Mouse (Mus musculus) gastrocnemius, postnatal 14 days (tissue): ENCODE measurements around the gene Shisa9. TPM values are rescaled to one million over a fixed set of nuclear protein-coding genes. Genes with fewer than 3 reads are reported as not detected.

Experiments
- DNase-seq: peaks from one replicate; pipeline ENCODE4 v3.0.0; 2021; ENCODE audit warnings: mixed read lengths
- intact Hi-C: fragments of 180-260 bp; cut with DNase I; formaldehyde crosslinking; loops from one replicate; pipeline ENCODE4 v1.15.1; 2025; ENCODE audit warnings: low total_unique reads
- total RNA-seq, 2 experiments: library from RNA; stranded (reverse); gene quantifications; 2 replicates each; pipeline ENCODE4 v1.2.3; 2021

Shisa9 gene
- total RNA-seq, 2 experiments from 2014 or later = not detected

DNA sequence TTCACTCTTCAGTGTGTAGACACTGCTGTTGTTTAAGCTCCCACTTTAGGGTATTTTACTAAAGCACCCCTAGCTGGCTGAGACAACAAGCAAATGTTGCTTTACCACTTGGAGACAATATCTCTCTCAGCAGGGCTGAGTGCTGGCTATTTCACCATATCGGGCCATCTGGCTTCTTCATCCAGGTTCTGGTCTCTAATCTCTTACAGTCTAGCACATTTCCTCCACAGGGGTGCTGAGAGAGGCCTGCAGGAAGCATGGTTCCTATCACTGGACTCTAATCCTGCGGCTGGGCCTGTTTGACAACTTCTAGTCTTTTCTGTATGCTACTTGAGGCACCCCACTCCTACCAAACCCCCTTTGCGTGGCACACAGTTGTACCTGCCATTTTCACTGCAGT lies 51.7 kb downstream of the Shisa9 start:
- intact Hi-C loops = no loop called here

DNA sequence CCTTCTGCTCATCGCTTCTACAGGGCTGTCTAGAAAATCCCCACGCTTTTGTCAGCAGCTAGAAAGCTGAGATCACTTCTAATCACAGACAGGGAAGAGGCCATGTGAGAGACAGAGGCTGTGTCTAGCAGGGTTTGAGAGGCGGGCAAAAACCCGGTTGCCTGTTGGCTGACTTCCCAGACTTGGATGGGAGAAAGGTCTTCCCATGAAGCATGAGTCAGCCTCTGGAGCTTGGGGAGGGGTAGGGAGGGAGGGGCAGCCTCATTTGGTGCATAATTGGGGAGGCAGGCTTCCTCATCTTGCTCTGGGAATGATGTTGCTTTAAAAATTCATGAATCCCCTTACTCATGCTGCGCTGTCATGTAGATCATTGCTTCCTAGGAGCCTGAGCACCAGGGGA lies 57.0 kb downstream of the Shisa9 start:
- peak; percentile 46 for DNase-seq
- intact Hi-C loops = no loop called here

More for the DNA sequence above, 51.7 kb downstream of the Shisa9 start:
- DNase-seq = no peak

DNA sequence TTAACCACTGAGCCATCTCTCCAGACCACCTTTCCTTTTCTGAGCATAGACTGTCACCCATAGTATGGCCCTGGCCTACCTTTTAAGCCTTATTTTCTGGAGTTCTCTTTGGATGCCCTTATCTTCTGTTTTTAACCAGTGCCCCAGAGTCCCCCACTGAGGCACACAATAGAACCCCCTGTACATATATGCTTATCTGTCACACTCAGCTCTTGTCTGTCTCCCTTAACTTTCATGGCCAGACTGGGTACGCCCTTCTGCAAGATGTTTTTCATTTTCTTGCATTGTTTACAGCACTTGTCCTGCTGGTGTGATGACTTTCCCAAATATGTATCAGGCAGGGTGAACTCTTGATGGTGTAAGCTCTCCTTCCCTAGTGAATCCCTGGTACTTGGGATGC lies 68.1 kb downstream of the Shisa9 start:
- intact Hi-C loops = no loop called here
- DNase-seq = no peak

DNA sequence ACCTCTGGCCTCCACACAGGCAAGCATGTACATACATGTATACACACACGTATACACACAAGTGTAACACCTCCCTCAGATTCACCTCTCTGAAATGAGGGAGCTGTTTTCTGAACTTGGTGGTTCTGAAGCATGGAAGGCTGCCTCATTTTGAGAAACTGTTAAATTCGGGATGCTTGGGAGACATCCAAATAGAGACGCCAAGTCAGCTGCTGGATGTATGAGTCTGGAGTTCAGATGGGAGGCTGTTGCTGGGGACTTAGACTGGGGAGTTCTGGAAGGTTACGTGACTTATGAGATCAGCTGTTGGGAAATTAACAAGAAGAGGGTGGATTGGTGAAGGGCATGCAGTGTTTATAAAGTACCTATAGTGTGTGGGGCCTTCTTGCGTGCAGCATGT lies 88.7 kb downstream of the Shisa9 start:
- no peak for DNase-seq
- intact Hi-C loops = no loop called here

DNA sequence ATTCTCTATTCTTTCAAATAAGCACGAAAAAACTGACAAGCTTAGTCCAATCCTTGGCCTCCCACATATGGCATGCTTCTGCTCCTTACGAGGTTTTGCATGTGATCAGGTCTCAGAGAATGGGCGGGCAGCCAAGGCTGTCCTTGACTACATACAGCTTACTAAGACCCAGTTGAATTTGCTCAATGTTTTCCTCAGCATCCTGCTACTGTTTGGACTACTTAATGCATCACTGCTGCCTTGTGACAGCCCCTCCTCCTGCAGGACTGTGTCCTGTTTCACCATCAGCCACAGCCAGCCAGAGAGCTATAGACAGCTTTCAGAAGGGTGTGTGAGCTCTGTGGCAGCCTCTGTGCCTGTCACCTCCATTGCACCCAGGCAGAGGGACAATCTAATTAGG lies 92.4 kb downstream of the Shisa9 start:
- intact Hi-C loops = no loop called here
- DNase-seq = no peak

DNA sequence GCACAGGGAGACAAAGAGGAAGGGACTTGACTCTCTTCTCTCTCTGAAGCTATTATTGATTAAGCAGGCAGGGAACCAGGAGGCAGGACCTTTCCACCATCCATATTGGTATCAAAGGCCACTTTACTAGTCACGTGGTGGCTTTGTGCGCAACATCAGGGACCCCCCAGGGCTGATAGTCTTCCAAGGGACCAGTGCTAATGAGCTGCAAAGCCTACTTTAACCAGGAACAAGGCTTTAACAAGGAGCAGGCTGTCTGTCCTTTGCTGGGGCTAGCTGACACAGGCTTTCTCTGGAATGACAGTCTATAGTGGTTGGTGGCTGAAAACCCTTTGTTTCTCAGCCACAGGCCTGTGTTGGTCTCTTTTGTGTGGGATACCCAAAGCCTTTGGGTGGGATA lies 92.8 kb downstream of the Shisa9 start:
- intact Hi-C loops = no loop called here
- DNase-seq = no peak

DNA sequence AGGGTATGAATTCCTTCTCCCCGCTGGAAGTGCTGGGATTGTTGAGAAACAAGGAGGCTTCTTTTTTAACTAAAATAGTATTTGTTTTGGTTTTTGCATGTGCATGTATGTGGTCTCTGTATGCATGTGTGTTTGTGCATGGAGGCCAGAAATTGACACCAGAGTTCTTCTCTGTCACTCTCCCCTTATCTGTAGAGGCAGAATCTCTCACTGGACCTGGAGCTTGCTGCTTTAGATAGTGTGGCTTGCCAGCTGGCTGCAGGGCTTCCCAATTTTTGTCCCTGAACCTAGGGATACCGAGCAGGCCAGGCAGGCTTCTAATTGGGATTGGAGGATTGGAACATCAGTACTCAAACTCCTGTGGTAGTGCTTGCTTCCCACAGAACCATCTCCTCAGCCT lies 99.2 kb downstream of the Shisa9 start:
- no peak for DNase-seq
- intact Hi-C loops = no loop called here

DNA sequence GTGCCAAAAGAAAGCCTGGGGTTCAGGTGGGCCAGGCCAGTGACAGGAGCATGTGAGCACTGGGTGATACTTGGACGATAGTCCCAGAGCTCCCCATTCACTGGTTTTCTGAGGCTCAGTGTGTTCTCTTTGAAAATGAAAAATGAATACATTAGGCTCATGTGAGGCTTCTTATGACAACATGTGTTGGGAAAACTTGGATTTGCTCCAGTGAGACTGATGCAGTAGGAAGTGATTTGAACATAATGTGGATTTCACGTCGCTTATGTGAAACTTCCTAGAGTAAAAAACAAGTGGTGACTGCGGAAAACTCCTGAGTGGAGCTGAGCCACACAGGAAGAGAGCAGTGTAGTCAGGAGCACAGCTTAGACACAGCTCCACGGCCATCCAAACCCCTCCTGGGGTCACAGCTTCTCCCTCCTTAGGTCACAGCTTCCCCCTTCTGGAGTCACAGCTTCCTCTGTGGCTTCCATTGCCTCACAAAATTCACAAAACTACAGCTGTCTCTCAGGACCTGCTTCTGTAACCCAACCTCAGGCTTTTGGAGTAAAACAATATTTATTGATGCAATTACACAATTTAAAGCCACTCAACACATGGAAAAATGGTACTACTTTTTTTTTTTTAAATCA lies 106.8 kb downstream of the Shisa9 start:
- DNase-seq = no peak
- intact Hi-C loops = no loop called here

DNA sequence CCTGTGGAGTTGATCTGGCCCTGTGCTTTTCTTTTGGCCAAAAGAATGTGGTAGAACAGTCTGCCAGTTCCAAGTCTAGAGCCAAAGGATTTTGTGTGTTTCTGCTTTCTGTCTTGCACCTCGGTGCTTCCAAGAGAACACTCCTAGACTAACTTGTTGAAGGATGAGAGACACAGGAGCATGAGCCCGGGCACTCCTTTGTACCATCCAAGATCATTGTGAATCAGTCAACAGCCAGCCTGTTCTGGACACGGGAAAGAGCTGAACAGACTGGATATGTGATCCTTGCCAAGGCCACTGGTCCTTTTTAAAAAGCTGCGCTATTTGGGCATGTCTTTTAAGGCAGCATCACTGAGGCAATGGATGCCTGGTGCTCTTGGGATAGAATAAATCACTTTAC lies 109.3 kb downstream of the Shisa9 start:
- intact Hi-C loops = no loop called here
- no peak for DNase-seq

DNA sequence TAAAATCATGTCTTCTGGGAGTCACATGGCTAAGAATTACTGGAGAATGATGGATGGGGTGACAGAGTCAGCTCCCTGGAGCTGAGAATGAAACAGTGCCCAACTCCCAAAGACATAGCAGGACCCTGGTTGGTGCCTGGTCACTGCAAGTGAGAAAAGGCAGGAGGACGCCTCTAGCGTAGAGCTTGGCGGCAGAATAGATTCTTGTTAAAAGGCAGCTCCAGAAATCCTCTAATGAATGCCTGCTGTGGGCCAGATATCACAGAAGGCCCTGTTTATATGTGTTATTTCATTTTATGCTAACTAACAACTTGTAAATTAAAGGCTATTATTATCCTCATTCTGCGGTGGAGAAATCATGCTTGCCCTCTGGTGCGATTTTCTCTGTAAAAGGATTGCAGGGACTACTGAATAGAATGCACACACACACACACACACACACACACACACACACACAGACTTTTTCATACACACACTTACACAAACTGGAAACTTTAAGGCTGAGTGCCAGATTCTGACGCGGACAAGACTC lies 110.9 kb downstream of the Shisa9 start:
- intact Hi-C loops = no loop called here
- DNase-seq = no peak

DNA sequence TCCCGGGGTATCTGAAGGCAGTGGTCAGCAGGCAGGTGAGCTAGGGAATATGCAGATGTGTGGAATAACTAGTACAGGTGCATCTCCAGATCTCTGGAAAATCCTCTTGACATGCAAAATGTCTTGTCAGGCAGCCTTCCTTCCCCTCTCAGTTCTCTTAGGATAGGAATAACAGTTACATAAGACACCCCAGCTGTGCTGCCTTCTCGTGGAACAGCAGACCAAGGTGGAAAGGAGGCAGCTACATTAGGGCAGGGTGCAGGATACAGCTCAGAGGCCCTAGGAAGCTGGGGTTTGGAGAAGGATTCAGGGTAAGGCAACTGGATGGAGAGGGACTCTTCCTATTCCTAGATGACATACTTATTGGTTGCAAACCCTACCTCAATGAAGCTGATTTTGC lies 111.5 kb downstream of the Shisa9 start:
- intact Hi-C loops = no loop called here
- no peak for DNase-seq

DNA sequence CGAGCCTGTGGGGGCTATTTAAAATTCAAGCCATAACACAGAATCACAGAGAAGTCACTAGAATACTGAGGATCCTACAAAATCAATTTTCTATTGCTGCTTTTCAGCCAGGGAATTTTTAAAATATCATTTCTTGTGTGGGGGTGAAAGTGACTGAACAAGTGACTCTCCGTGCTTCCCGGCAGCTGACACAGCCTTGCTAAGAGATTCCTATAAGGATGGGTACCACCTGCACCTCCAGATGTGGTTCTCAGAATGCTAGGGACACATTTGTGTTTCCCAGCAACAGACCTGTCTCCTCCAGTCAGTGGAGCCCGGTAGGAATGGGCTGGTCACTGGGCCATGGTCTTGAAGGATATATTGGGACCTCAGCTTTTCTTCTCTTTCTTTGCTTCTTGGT lies 124.5 kb downstream of the Shisa9 start:
- intact Hi-C loops = no loop called here
- no peak for DNase-seq

DNA sequence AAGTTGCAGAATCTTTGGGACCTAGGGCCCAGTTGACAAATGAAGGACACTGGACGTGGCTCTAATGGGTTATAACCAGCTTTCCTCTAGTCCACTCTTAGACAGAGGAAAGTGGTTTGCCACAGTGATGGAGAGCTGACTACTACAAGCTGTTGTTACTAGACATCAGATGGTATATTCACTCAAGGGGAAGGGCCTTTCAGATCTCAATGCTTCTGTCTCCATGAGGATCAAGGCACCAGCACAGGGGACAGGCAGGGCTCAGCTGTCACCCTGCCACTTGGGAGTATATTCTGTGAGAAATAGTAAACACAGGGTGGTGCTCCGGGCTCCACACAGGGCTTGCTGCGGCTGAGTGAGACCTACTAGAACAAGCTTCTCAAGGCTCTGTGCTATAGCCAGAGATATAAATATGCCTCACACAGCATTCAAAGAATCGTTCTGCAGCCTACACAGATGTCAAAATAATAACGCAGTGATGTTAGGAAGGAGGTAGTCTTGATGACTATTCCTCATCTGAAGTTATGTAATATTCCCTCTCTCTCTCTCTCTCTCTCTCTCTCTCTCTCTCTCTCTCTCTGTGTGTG lies 127.0 kb downstream of the Shisa9 start:
- intact Hi-C loops = no loop called here
- DNase-seq = no peak

DNA sequence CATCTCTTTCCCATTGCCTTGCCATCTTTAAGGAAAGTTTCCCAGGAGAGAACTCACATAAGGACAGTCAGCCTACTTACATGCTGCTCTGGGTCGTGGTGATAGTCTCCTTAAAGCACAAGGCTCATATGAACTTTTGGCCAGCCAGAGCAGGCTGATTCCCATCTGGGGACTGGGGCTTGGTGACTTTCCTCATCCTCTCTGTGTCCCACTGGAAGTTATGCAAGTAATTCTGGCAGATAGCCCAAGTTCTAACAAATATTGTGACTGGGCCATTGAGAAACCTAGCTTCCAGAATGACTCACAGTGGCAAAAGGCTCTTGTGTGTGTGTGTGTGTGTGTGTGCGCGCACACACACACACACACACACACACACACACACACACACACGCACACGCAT lies 130.5 kb downstream of the Shisa9 start:
- peak; percentile 8 for DNase-seq
- intact Hi-C loops = no loop called here

DNA sequence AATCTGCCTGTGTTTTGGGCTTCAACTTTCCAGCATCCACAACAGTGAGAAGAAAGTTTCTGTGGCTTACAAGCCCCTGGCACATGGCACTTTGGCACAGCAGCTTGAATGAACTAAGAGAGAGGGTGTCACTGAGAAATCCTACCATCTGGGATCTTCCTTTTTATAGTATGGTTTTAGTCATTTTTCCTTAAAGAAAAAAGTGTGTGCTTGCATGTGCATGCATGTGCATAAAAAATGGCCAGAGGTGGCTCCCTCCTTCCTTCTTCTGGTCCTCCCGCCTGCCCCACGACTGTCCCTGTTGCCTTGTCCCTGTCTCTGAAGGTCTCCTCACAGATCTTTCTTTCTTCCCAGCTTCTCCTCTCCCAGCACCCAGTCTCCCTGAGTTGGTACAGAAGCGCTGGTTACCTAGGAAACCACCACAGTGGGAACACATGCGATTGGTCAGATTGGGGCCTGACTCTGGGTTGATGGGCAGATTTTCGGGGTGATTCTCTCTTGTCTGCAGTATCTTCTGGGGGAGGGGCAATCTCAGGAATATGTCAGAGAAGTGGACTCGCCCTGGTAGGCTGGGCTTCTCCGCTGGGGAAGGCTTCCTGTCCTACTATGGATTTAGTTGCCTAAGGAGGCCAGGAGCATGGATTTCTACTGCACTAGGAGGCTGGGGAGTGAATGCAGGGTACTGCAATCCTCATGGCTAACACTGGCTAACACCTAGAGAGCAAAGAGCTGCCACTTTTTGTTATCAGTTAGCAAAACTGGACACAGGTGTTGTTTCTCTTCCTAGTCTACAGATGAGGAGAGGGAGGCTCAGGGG lies 131.3 kb downstream of the Shisa9 start:
- no peak for DNase-seq
- intact Hi-C loops = no loop called here

DNA sequence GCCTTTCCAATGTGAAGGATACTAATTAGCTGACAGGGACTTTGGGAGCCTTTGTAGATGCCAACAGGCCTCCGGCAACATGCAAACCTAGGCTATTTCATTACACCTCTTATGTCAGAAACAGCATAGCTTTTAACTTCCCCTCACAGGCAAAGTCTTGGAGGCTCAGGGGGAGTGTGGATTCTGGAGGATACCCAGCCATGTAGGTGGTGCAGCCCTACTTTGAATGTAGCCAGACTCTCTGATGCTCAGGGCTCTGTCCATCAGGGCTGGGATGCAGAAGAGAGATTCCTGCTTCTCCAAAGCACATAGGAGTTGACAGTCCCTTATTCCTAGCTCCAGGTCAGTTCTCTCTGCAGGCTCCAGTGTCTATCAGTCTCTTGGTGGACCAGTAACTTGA lies 133.0 kb downstream of the Shisa9 start:
- no peak for DNase-seq
- intact Hi-C loops = no loop called here

DNA sequence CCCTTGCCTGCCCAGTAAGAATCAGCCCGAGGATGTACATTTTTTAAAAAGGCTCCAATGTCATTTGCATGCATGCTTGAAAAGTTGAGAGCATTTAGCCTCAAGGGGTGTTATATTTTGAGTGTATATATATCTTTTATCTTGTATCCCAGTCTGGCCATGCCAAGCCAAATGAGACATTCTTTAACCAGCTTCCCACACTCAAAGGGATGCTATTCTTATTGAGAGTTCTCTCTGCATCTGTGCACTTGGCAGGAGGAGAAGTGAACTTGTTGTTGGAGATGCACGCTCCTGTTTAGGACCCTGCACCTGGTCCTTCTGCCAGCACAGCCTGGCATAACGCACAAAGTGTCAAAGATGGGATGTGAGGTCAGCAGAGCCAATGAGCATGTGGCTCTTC lies 135.6 kb downstream of the Shisa9 start:
- intact Hi-C loops = no loop called here
- DNase-seq = no peak

DNA sequence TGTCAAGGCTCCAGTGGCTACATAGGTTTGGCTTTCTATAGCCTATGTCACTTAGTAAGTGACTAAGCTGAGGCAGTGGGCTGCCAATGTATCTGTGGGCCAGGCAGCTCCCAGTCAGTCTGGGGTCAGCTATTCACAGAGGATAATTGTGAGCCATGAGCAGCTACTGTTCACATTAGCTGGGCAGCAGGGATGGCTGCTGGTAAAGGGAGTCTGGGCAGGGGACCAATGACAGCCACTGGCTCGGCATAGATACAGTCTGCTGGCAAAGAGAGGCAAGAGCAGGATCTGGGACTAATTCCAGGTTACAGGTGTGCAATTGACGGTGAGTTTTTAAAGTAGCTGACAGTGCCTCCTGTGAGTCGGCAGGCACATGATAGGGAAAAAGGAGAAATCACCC lies 145.9 kb downstream of the Shisa9 start:
- DNase-seq = no peak
- intact Hi-C loops = no loop called here

DNA sequence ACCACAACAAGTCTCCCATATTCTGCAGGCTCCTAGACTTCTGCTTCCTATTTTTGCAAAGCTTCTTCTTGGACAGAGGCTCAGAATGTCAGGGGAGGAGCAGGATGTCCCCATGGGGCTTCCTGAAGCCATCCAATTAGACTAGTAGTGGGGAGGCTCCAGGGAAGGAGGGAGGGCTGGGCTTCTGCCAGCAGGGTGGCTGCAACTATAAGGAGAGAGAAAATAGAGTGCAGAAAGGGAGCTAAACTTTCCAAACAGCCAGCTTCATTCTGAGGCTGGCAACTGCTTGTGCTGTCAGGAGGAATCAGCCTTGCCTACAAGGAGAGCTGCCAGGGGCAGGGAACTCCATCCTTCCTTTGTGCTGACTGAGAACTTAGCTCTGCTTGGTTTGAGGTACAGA lies 162.8 kb downstream of the Shisa9 start:
- intact Hi-C loops = no loop called here
- DNase-seq = peak; percentile 19

DNA sequence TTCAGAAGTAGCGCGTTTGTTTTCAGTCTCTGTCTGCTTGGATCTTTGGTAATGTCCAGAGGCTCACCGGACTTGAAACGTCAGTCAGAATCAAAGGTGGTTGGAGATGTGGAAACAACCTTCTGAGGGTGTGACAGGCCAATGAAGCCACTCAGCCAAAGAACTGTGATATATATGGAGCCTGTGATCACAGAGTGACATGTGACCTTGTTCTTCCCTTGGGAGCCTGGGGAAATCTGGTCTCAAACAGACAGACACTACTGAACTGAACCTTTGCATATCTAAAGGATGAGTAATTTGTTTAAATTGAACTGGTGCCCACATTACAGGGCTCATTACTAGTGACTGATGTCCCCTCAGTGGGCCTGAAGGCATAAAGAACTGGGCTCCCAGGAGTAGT lies 168.1 kb downstream of the Shisa9 start:
- no peak for DNase-seq
- intact Hi-C loops = no loop called here

DNA sequence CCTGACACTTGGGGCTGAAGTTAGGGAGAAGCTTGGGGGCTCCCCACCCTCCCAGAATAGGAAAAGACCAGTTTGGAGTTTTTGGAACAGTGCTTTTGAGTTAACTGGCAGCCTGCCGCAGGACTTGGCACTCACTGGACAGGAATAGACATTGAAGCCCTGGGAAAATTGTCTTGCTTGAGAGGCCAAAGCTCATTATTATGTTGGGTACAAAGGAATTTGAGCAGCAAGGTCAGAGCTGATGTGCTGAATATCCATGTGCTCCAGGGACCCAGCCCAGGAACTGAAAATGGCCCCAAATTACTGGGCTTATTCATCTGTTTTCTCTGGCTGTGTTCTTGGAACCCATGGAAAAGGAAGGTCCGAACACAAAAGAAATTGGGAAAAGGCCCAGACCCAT lies 170.6 kb downstream of the Shisa9 start:
- peak; percentile 5 for DNase-seq
- intact Hi-C loops = no loop called here
